In genomic region chr7:112117501-112117900, GRCm38 (mm10) we compare ENCODE assay signal across 16 mouse cellular contexts.
"Had no signal": no experiment of that assay in that cellular context is flagged by ENCODE, and none has a peak within 500 bp of the region (broad histone marks: within the 10 kb centered on the region; RNA-seq: fewer than 3 reads in every experiment).

No protein-coding gene starts in this region.

- H3K9me3 ChIP-seq: limb, embryonic 10.5 days; liver, embryonic 15.5 days; midbrain, embryonic 10.5 days; neural tube, embryonic 15.5 days; stomach, embryonic 15.5 days had no signal

- ATAC-seq: lung, postnatal 0 days had no signal

- H3K9ac ChIP-seq: liver, embryonic 15.5 days; neural tube, embryonic 15.5 days; stomach, embryonic 15.5 days had no signal

- H3K36me3 ChIP-seq: neural tube, embryonic 15.5 days had no signal

- H3K4me1 ChIP-seq: liver, embryonic 15.5 days; stomach, embryonic 15.5 days had no signal

- H3K4me3 ChIP-seq: limb, embryonic 10.5 days; liver, embryonic 15.5 days; midbrain, embryonic 10.5 days; myocyte; neural tube, embryonic 15.5 days; stomach, embryonic 15.5 days had no signal

- DNase-seq: kidney, adult 18-20 months; kidney, postnatal 14 days; lung, adult 2 months; lung, postnatal 4 days; midbrain, embryonic 14.5 days; right cerebral cortex, postnatal 14 days; thymus, adult 2 months; thymus, postnatal 25 days had no signal

- H3K27ac ChIP-seq: limb, embryonic 10.5 days; liver, embryonic 15.5 days; neural tube, embryonic 15.5 days; stomach, embryonic 15.5 days had no signal

- H3K27me3 ChIP-seq: liver, embryonic 15.5 days; neural tube, embryonic 15.5 days; stomach, embryonic 15.5 days had no signal

- H3K4me2 ChIP-seq: liver, embryonic 11.5 days; liver, embryonic 15.5 days; neural tube, embryonic 15.5 days; stomach, embryonic 15.5 days had no signal
